Mouse (Mus musculus): ENCODE measurements around the gene Hdac4. TPM values are rescaled to one million over a fixed set of nuclear protein-coding genes. Genes with fewer than 3 reads are reported as not detected.

Hdac4 gene
- polyA plus RNA-seq, 1 experiment from 2014 or later: 25.3 TPM

DNA sequence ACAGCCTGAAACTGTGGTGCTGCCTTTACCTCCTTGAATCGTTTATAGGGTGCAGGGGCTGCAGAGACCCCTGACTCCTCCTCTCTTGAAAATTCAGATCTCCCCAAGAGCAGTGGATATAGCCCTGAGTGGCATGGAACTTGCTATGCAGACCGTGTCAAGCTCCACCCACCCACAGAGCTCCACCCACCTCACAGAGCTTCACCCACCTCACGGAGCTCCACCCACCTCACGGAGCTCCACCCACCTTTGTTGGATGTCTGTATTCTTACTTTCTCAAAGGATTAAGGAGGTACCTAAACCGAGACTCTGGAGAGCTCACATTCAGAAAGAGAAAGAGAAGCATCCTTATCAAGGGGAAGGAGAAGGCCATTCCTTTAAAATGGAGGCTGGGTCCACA lies 279.5 kb downstream of the Hdac4 start:
- no peaks in the 10 kb centered on the region for H3K9me3 ChIP-seq (replicated peaks; ENCODE audit: control insufficient read depth, low read length, poor library complexity, severe bottlenecking)
- H3K4me3 ChIP-seq (ENCODE audit: low read depth, low read length): no peak overlapping the region
- no peaks in the 10 kb centered on the region for H3K27me3 ChIP-seq (ENCODE audit: control insufficient read depth, insufficient read depth, low read depth, low read length)
- no peak overlapping the region for H3K4me2 ChIP-seq (ENCODE audit: low read length)
- no peak overlapping the region for H3K27ac ChIP-seq (ENCODE audit: low read length)
- no peaks in the 10 kb centered on the region for H3K36me3 ChIP-seq (ENCODE audit: control insufficient read depth, insufficient read depth, low read length)
- WGBS: 70% methylated on average over 5 of the region's 5 CpGs
- H3K4me1 ChIP-seq (ENCODE audit: control insufficient read depth, insufficient read depth, low read length): no peaks in the 10 kb centered on the region
- H3K9ac ChIP-seq (ENCODE audit: low read depth, low read length): no peak overlapping the region
- no peak for ATAC-seq

DNA sequence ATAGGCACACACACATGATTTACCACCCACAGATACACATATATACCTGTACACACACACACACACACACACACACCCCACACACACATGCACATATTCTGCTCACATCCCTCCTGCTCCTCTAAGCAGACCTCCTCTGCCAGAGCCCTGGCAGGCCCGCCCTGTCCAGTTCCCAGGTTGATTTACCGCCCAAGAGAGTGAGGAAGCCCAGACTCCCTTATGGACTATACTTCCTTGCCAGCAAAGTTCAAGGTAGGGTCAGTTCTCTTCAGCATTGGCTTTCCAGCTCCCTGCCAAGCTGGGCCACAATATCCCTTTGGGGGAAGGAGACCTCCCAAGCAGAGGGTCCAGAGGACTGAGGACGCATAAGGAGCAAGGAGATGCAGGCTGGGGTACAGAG lies 280.9 kb downstream of the Hdac4 start:
- Histone ChIP-seq H3K4me1 (ENCODE audit: control insufficient read depth, insufficient read depth, low read length) (no peaks in the 10 kb centered on the region), H3K9me3 (replicated peaks; ENCODE audit: control insufficient read depth, low read length, poor library complexity, severe bottlenecking) (no peaks in the 10 kb centered on the region), H3K4me3 (ENCODE audit: low read depth, low read length) (no peak overlapping the region), H3K4me2 (ENCODE audit: low read length) (no peak overlapping the region), H3K36me3 (ENCODE audit: control insufficient read depth, insufficient read depth, low read length) (no peaks in the 10 kb centered on the region), H3K27me3 (ENCODE audit: control insufficient read depth, insufficient read depth, low read depth, low read length) (no peaks in the 10 kb centered on the region), H3K27ac (ENCODE audit: low read length) (no peak overlapping the region), H3K9ac (ENCODE audit: low read depth, low read length) (no peak overlapping the region)
- ATAC-seq: no peak
- 66% methylated on average over 3 of the region's 3 CpGs for WGBS

DNA sequence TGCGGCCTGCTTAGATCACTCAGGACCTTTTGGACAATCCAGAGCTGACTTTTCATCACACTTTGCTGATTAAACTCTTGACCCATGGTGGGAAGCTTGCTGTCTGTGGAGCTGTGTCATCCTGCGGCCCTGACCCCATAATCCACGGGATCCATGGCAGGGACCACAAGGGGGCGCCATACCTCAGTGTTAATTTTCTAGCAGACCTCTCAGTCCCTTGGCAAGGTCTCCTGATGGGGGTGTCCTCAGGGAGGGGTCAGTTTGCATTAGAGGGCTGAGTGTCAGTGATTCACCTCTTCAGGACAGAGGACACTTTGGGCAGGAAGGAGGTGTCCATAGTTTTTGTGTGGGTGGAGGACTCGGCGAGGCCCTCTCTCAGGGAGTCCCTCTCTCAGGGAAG lies 281.6 kb downstream of the Hdac4 start:
- Histone ChIP-seq H3K27ac (ENCODE audit: low read length) (no peak overlapping the region), H3K9ac (ENCODE audit: low read depth, low read length) (no peak overlapping the region), H3K4me1 (ENCODE audit: control insufficient read depth, insufficient read depth, low read length) (no peaks in the 10 kb centered on the region), H3K27me3 (ENCODE audit: control insufficient read depth, insufficient read depth, low read depth, low read length) (no peaks in the 10 kb centered on the region), H3K36me3 (ENCODE audit: control insufficient read depth, insufficient read depth, low read length) (no peaks in the 10 kb centered on the region), H3K4me3 (ENCODE audit: low read depth, low read length) (no peak overlapping the region), H3K9me3 (replicated peaks; ENCODE audit: control insufficient read depth, low read length, poor library complexity, severe bottlenecking) (no peaks in the 10 kb centered on the region), H3K4me2 (ENCODE audit: low read length) (no peak overlapping the region)
- 49% methylated on average over 6 of the region's 6 CpGs for WGBS
- ATAC-seq: no peak

DNA sequence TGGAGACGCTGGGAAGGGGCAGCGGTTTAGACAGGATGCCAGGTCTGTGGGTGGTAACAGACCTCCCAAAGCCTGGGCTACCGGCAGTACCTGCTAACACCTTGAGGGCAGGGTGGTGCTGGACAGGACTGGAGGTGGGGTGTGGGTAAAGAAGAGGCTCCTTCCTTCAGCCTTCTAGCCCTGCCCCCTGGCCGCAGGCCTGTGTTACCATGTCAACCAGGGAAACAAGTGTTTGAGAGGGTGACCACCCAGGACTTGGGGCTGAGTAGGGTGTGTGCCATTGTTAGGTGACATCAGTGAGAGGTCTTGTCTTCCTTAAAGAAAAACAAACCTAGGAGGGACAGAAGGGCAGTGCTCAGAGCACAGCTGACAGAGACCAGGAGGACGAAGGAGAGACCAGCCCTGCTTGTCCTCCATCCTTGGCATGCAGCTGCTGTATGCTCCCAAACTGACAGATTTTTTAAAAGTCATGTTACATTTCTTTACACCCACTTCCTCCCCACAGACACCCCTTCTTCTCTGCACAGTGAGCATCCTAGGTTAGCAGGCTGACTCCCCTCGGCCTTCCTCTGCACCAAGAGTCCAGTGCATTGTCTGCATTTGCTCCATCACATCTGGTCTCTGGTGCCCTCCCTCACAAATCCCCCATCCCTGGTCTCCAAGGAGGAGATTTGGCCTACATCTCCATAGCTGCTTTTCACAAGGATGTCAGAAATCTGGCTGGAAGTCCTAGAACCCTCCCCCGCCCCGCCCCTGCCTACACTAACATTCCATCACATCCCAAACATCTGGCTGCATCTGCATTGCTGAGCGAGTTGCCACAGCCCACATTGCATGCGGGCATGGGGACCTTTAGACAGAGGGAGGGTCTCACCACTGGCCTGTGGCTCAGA lies 283.0 kb downstream of the Hdac4 start:
- ATAC-seq: no peak
- H3K36me3 ChIP-seq (ENCODE audit: control insufficient read depth, insufficient read depth, low read length): no peaks in the 10 kb centered on the region
- H3K4me2 ChIP-seq (ENCODE audit: low read length): no peak overlapping the region
- no peak overlapping the region for H3K9ac ChIP-seq (ENCODE audit: low read depth, low read length)
- no peak overlapping the region for H3K27ac ChIP-seq (ENCODE audit: low read length)
- H3K4me3 ChIP-seq (ENCODE audit: low read depth, low read length): no peak overlapping the region
- H3K4me1 ChIP-seq (ENCODE audit: control insufficient read depth, insufficient read depth, low read length): no peaks in the 10 kb centered on the region
- 55% methylated on average over 10 of the region's 10 CpGs for WGBS
- no peaks in the 10 kb centered on the region for H3K27me3 ChIP-seq (ENCODE audit: control insufficient read depth, insufficient read depth, low read depth, low read length)
- H3K9me3 ChIP-seq (replicated peaks; ENCODE audit: control insufficient read depth, low read length, poor library complexity, severe bottlenecking): no peaks in the 10 kb centered on the region

DNA sequence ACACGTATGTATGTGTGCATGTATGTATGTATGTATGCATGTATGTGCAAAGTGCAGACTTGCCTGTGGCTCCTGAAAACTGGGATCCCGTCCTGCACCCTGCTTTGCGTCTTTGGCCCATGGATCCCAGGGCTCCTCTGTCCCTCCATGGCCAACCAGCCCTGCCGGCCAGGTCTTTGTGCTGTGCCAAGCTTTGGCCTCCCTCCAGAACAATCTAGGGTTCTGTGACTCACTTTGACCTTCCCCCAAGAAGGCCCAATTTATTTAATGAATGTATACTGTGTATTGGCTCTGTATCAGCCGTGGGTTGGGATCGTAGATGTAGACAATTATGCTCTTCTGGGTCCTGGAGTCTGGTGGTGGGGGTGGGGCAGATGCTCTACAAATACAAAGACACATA lies 290.2 kb downstream of the Hdac4 start:
- Histone ChIP-seq H3K4me1 (ENCODE audit: control insufficient read depth, insufficient read depth, low read length) (no peaks in the 10 kb centered on the region), H3K9me3 (replicated peaks; ENCODE audit: control insufficient read depth, low read length, poor library complexity, severe bottlenecking) (no peaks in the 10 kb centered on the region), H3K27ac (ENCODE audit: low read length) (no peak overlapping the region), H3K9ac (ENCODE audit: low read depth, low read length) (no peak overlapping the region), H3K36me3 (ENCODE audit: control insufficient read depth, insufficient read depth, low read length) (no peaks in the 10 kb centered on the region), H3K4me3 (ENCODE audit: low read depth, low read length) (no peak overlapping the region), H3K27me3 (ENCODE audit: control insufficient read depth, insufficient read depth, low read depth, low read length) (no peaks in the 10 kb centered on the region), H3K4me2 (ENCODE audit: low read length) (no peak overlapping the region)
- WGBS: 86% methylated on average over 6 of the region's 6 CpGs
- no peak for ATAC-seq

DNA sequence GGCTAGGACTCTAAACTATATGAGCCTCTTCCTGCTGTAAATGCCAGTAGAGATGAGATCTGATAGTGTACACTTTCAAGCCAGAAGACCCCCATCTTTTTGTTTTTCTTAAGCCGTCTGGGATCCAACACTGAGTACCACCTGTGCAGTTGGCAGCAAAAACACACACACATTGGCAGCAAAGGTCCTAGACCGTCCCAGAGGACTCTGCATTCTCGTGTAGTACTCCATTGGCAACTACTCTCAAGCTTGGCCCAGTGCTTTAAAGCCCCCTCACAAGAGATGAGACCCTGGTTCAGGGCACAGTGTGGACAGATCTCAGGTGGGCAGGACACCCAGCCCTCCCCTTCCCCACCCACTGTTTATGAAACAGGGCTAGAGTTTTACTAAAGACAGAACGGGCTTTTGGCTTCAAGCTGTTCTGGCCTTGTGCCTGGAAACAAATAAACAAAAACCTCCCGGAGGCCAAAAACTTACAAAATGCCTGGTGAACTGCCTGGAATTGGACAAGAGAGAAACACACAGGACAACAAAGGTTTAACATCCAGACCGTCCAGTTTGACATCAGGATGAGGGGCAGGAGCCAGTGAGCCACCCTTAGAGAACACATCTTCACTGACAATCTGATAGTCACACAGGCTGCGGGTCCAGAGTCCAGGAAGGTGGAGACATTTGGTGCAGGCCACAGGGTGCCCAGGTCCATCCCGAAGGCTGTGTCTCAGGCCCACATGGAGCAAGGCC lies 292.1 kb downstream of the Hdac4 start:
- no peak overlapping the region for H3K4me2 ChIP-seq (ENCODE audit: low read length)
- H3K4me1 ChIP-seq (ENCODE audit: control insufficient read depth, insufficient read depth, low read length): no peaks in the 10 kb centered on the region
- H3K9ac ChIP-seq (ENCODE audit: low read depth, low read length): no peak overlapping the region
- H3K27ac ChIP-seq (ENCODE audit: low read length): no peak overlapping the region
- H3K9me3 ChIP-seq (replicated peaks; ENCODE audit: control insufficient read depth, low read length, poor library complexity, severe bottlenecking): no peaks in the 10 kb centered on the region
- H3K27me3 ChIP-seq (ENCODE audit: control insufficient read depth, insufficient read depth, low read depth, low read length): no peaks in the 10 kb centered on the region
- WGBS: 71% methylated on average over 8 of the region's 8 CpGs
- no peak for ATAC-seq
- H3K4me3 ChIP-seq (ENCODE audit: low read depth, low read length): no peak overlapping the region
- H3K36me3 ChIP-seq (ENCODE audit: control insufficient read depth, insufficient read depth, low read length): no peaks in the 10 kb centered on the region

DNA sequence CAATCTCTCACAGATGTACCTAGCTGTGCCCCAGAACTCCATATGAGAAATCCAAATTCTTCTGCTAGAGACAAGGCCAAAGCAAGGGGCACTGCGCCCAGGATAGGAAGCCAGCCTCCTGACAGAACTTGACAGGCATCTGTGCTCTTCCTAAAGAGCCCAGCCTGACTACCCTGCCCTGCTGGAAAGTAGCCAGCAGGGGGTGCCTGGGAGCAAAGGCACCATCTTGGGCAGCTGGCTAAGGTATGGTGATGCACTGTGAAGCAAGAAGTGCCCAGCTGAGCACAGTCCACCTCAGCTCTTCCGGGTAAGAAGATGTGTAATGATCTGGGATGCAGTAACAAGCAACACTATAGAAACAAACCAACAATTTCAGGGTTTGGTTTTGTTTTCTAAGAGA lies 298.4 kb downstream of the Hdac4 start:
- Histone ChIP-seq H3K36me3 (ENCODE audit: control insufficient read depth, insufficient read depth, low read length) (no peaks in the 10 kb centered on the region), H3K4me3 (ENCODE audit: low read depth, low read length) (no peak overlapping the region), H3K9me3 (replicated peaks; ENCODE audit: control insufficient read depth, low read length, poor library complexity, severe bottlenecking) (no peaks in the 10 kb centered on the region), H3K9ac (ENCODE audit: low read depth, low read length) (no peak overlapping the region), H3K27me3 (ENCODE audit: control insufficient read depth, insufficient read depth, low read depth, low read length) (no peaks in the 10 kb centered on the region), H3K4me1 (ENCODE audit: control insufficient read depth, insufficient read depth, low read length) (no peaks in the 10 kb centered on the region), H3K27ac (ENCODE audit: low read length) (no peak overlapping the region), H3K4me2 (ENCODE audit: low read length) (no peak overlapping the region)
- 90% methylated on average over 2 of the region's 2 CpGs for WGBS
- no peak for ATAC-seq

DNA sequence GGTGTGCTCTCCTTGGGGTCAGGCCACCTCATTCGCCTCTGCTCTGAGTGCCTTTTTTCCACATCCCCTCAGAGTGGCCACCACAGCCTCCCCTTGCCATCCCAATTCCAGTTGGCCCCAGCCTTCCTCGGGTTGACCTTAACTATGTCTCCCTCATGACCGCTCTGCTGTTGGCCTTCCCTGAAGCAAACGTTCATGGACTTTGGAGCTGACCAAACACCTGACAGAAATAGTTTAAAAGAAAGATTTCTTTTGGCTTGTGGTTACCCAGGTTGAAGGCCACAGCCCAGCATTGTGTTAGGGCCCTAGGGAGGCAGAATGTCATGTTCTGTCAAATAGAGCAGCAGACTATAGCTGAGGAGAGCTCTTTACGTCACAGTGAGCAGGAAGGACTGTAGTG lies 301.2 kb downstream of the Hdac4 start:
- H3K9ac ChIP-seq (ENCODE audit: low read depth, low read length): no peak overlapping the region
- no peaks in the 10 kb centered on the region for H3K4me1 ChIP-seq (ENCODE audit: control insufficient read depth, insufficient read depth, low read length)
- no peak overlapping the region for H3K4me2 ChIP-seq (ENCODE audit: low read length)
- no peak overlapping the region for H3K4me3 ChIP-seq (ENCODE audit: low read depth, low read length)
- H3K27me3 ChIP-seq (ENCODE audit: control insufficient read depth, insufficient read depth, low read depth, low read length): no peaks in the 10 kb centered on the region
- H3K36me3 ChIP-seq (ENCODE audit: control insufficient read depth, insufficient read depth, low read length): no peaks in the 10 kb centered on the region
- WGBS: 91% methylated on average over 5 of the region's 5 CpGs
- H3K27ac ChIP-seq (ENCODE audit: low read length): no peak overlapping the region
- no peaks in the 10 kb centered on the region for H3K9me3 ChIP-seq (replicated peaks; ENCODE audit: control insufficient read depth, low read length, poor library complexity, severe bottlenecking)
- ATAC-seq: no peak

DNA sequence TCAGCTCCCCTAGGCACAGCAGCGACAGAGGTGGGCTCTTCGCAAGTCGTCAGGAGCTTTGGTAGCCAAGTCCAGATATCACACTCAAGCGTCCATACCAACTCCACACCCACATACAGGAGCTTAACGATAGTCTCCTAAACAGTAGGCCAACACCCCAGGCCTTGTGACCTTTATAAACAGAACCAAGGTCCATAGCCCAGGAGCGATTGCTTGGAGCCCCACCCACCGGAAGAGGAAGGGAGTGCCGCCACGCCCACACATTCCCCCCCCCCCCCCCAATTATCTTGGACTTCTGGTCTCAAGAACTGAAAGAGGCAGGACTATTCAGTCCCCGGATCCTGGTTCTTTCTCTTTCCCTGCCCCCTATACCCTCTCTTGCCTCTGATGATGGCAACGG lies 301.9 kb downstream of the Hdac4 start:
- 94% methylated on average over 10 of the region's 11 CpGs for WGBS
- Histone ChIP-seq H3K27ac (ENCODE audit: low read length) (no peak overlapping the region), H3K4me1 (ENCODE audit: control insufficient read depth, insufficient read depth, low read length) (no peaks in the 10 kb centered on the region), H3K9ac (ENCODE audit: low read depth, low read length) (no peak overlapping the region), H3K9me3 (replicated peaks; ENCODE audit: control insufficient read depth, low read length, poor library complexity, severe bottlenecking) (no peaks in the 10 kb centered on the region), H3K4me2 (ENCODE audit: low read length) (no peak overlapping the region), H3K36me3 (ENCODE audit: control insufficient read depth, insufficient read depth, low read length) (no peaks in the 10 kb centered on the region), H3K4me3 (ENCODE audit: low read depth, low read length) (no peak overlapping the region), H3K27me3 (ENCODE audit: control insufficient read depth, insufficient read depth, low read depth, low read length) (no peaks in the 10 kb centered on the region)
- no peak for ATAC-seq

All from midbrain, embryonic 16.5 days (tissue).